Mouse (Mus musculus): ENCODE data around the gene E2f8.

Gene E2f8

GRCm38 (mm10) chr7:48914630-48915506, 33.5 kb upstream of the E2f8 start:
- peaks cover 79% of the 10 kb centered on the region for H3K4me1 ChIP-seq (replicated peaks; ENCODE audit: low read depth, low read length)
- no peak overlapping the region for H3K4me3 ChIP-seq (replicated peaks; ENCODE audit: low read length)
- no peaks in the 10 kb centered on the region for H3K9me3 ChIP-seq (ENCODE audit: low read length)
- no peaks in the 10 kb centered on the region for H3K27me3 ChIP-seq (ENCODE audit: insufficient read depth, low read length)
- no peaks in the 10 kb centered on the region for H3K36me3 ChIP-seq (ENCODE audit: insufficient read depth, low read length)
- no peak for TF ChIP-seq POU5F1 (IDR thresholded peaks at IDR 0.05; ENCODE audit: borderline replicate concordance, low read length)
- no peak for TF ChIP-seq NANOG (IDR thresholded peaks at IDR 0.05; ENCODE audit: borderline replicate concordance, low read length)
- no peak for TF ChIP-seq CTCF (conservative IDR thresholded peaks at IDR 0.05; ENCODE audit: low read length)

- no peak for TF ChIP-seq NANOG (IDR thresholded peaks at IDR 0.05; ENCODE audit: borderline replicate concordance, low read length)
- no peak for TF ChIP-seq POU5F1 (IDR thresholded peaks at IDR 0.05; ENCODE audit: borderline replicate concordance, low read length)
- no peak for TF ChIP-seq CTCF (conservative IDR thresholded peaks at IDR 0.05; ENCODE audit: low read length)
- Histone ChIP-seq H3K27me3 (ENCODE audit: insufficient read depth, low read length) (no peaks in the 10 kb centered on the region), H3K4me1 (replicated peaks; ENCODE audit: low read depth, low read length) (peaks cover 65% of the 10 kb centered on the region), H3K36me3 (ENCODE audit: insufficient read depth, low read length) (no peaks in the 10 kb centered on the region), H3K4me3 (replicated peaks; ENCODE audit: low read length) (no peak overlapping the region), H3K9me3 (ENCODE audit: low read length) (peaks cover 7% of the 10 kb centered on the region; the same call in 1 of the 2 replicates)
Observed at GRCm38 (mm10) chr7:48911146-48911545, 29.8 kb upstream of the E2f8 start.

GRCm38 (mm10) chr7:48910282-48910681, 28.9 kb upstream of the E2f8 start:
- TF ChIP-seq POU5F1 (IDR thresholded peaks at IDR 0.05; ENCODE audit: borderline replicate concordance, low read length) (no peak), NANOG (IDR thresholded peaks at IDR 0.05; ENCODE audit: borderline replicate concordance, low read length) (no peak), CTCF (conservative IDR thresholded peaks at IDR 0.05; ENCODE audit: low read length) (no peak)
- H3K27me3 ChIP-seq (ENCODE audit: insufficient read depth, low read length): no peaks in the 10 kb centered on the region
- H3K9me3 ChIP-seq (ENCODE audit: low read length): peaks cover 13% of the 10 kb centered on the region; the same call in 1 of the 2 replicates
- H3K4me1 ChIP-seq (replicated peaks; ENCODE audit: low read depth, low read length): peaks cover 56% of the 10 kb centered on the region
- no peaks in the 10 kb centered on the region for H3K36me3 ChIP-seq (ENCODE audit: insufficient read depth, low read length)
- no peak overlapping the region for H3K4me3 ChIP-seq (replicated peaks; ENCODE audit: low read length)

GRCm38 (mm10) chr7:48909342-48909671, 27.9 kb upstream of the E2f8 start:
- Histone ChIP-seq H3K4me3 (replicated peaks; ENCODE audit: low read length) (no peak overlapping the region), H3K9me3 (ENCODE audit: low read length) (peaks cover 13% of the 10 kb centered on the region; the same call in 1 of the 2 replicates), H3K36me3 (ENCODE audit: insufficient read depth, low read length) (no peaks in the 10 kb centered on the region), H3K4me1 (replicated peaks; ENCODE audit: low read depth, low read length) (peaks cover 47% of the 10 kb centered on the region), H3K27me3 (ENCODE audit: insufficient read depth, low read length) (no peaks in the 10 kb centered on the region)
- TF ChIP-seq POU5F1 (IDR thresholded peaks at IDR 0.05; ENCODE audit: borderline replicate concordance, low read length) (no peak), CTCF (conservative IDR thresholded peaks at IDR 0.05; ENCODE audit: low read length) (no peak), NANOG (IDR thresholded peaks at IDR 0.05; ENCODE audit: borderline replicate concordance, low read length) (no peak)

- H3K27me3 ChIP-seq (ENCODE audit: insufficient read depth, low read length): no peaks in the 10 kb centered on the region
- no peak within 1 kb of the TSS for H3K4me3 ChIP-seq (replicated peaks; ENCODE audit: low read length)
- TF ChIP-seq NANOG (IDR thresholded peaks at IDR 0.05; ENCODE audit: borderline replicate concordance, low read length) (no peak), CTCF (conservative IDR thresholded peaks at IDR 0.05; ENCODE audit: low read length) (no peak), POU5F1 (IDR thresholded peaks at IDR 0.05; ENCODE audit: borderline replicate concordance, low read length) (no peak)
- H3K36me3 ChIP-seq (ENCODE audit: insufficient read depth, low read length): no peaks in the 10 kb centered on the region
- peaks cover 41% of the 10 kb centered on the region for H3K4me1 ChIP-seq (replicated peaks; ENCODE audit: low read depth, low read length)
- H3K9me3 ChIP-seq (ENCODE audit: low read length): peaks cover 13% of the 10 kb centered on the region; the same call in 1 of the 2 replicates
Observed at GRCm38 (mm10) chr7:48908521-48909341, 27.3 kb upstream of the E2f8 start, which contains the start of gene Nav2. Gene Nav2, plus strand, starts transcription at chr7:48908716.

GRCm38 (mm10) chr7:48902454-48902853, 21.1 kb upstream of the E2f8 start:
- no peak overlapping the region for H3K4me3 ChIP-seq (replicated peaks; ENCODE audit: low read length)
- no peak for TF ChIP-seq POU5F1 (IDR thresholded peaks at IDR 0.05; ENCODE audit: borderline replicate concordance, low read length)
- no peak for TF ChIP-seq CTCF (conservative IDR thresholded peaks at IDR 0.05; ENCODE audit: low read length)
- no peak for TF ChIP-seq NANOG (IDR thresholded peaks at IDR 0.05; ENCODE audit: borderline replicate concordance, low read length)
- H3K27me3 ChIP-seq (ENCODE audit: insufficient read depth, low read length): peaks cover 20% of the 10 kb centered on the region
- H3K36me3 ChIP-seq (ENCODE audit: insufficient read depth, low read length): no peaks in the 10 kb centered on the region
- peaks cover 32% of the 10 kb centered on the region for H3K4me1 ChIP-seq (replicated peaks; ENCODE audit: low read depth, low read length)
- peaks cover 13% of the 10 kb centered on the region; the same call in 1 of the 2 replicates for H3K9me3 ChIP-seq (ENCODE audit: low read length)

- peaks cover 1% of the 10 kb centered on the region; the same call in 1 of the 2 replicates for H3K9me3 ChIP-seq (ENCODE audit: low read length)
- H3K27me3 ChIP-seq (ENCODE audit: insufficient read depth, low read length): peaks cover 33% of the 10 kb centered on the region
- H3K4me3 ChIP-seq (replicated peaks; ENCODE audit: low read length): no peak overlapping the region
- H3K4me1 ChIP-seq (replicated peaks; ENCODE audit: low read depth, low read length): peaks cover 48% of the 10 kb centered on the region
- H3K36me3 ChIP-seq (ENCODE audit: insufficient read depth, low read length): no peaks in the 10 kb centered on the region
- TF ChIP-seq NANOG (IDR thresholded peaks at IDR 0.05; ENCODE audit: borderline replicate concordance, low read length) (no peak), POU5F1 (IDR thresholded peaks at IDR 0.05; ENCODE audit: borderline replicate concordance, low read length) (no peak), CTCF (conservative IDR thresholded peaks at IDR 0.05; ENCODE audit: low read length) (no peak)
Observed at GRCm38 (mm10) chr7:48900408-48901167, 19.2 kb upstream of the E2f8 start.
